In the genomic region with DNA sequence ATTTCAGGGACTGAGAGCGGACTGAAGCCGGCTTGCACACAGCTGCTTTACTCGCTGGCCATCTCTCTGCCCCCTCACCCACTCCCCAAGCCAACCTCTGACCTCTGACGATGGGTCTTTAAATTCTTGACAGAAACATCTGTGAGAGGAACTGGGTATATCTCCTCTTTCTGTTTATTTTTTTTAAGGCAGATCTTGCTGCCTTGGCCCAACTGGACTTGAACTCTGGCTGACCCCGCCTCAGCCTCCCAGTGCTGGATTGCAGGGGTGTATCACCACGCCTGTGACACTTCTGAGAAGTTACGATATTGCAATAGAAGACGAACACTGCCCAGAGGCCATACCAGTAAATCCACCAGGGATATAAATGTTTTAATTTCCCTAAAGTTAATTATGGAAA, we compare ENCODE assay signal across 9 mouse cellular contexts. TPM values are rescaled to one million over a fixed set of nuclear protein-coding genes. Genes with fewer than 3 reads are reported as not detected.
DNase-seq lines count a peak whose midpoint lies in the region; ATAC-seq lines count a peak whose summit lies in the region.
"Had no signal": no experiment of that assay in that cellular context is flagged by ENCODE, and none has a peak within 500 bp of the region (broad histone marks: within the 10 kb centered on the region; RNA-seq: fewer than 3 reads in every experiment).

No protein-coding gene starts in this region.

- intact Hi-C loops in left cerebral cortex, postnatal 10 days (cut with DNase I), result loop anchor here (5.0 kb wide), 1 partner anchor 83 kb away; no protein-coding TSS in a partner anchor

- H3K4me1 ChIP-seq in neural tube, embryonic 15.5 days, result no peaks in the 10 kb centered on the region
- H3K4me1 ChIP-seq: neural tube, embryonic 12.5 days had no signal

- H3K36me3 ChIP-seq in neural tube, embryonic 15.5 days, result peaks cover 94% of the 10 kb centered on the region

- no peak overlapping the region for H3K27ac ChIP-seq in neural tube, embryonic 15.5 days (replicated peaks)
- H3K27ac ChIP-seq: embryonic facial prominence, embryonic 15.5 days; neural tube, embryonic 12.5 days had no signal

- 80% methylated on average over 8 of the region's 8 CpGs for WGBS in neural tube, embryonic 15.5 days

- DNase-seq in neural tube, embryonic 10.5 days (ENCODE audit: extremely low spot score, low spot score), result peak; percentile 24
- peak; percentile 48 for DNase-seq in gastrocnemius, postnatal 25 days
- peak; percentile 39 to 54 for DNase-seq in kidney, postnatal 4 days
- no peak for DNase-seq in spleen, adult 12 weeks (ENCODE audit: low spot score)
- DNase-seq in left cerebral cortex, adult 11 months (ENCODE audit: low spot score), result no peak
- no peak for DNase-seq in left cerebral cortex, postnatal 10 days (ENCODE audit: extremely low spot score in 1 of 2, low spot score in 2 of 2)

- ATAC-seq in neural tube, embryonic 15.5 days (ENCODE audit: low FRiP score), result no peak

- no peak overlapping the region for H3K4me2 ChIP-seq in neural tube, embryonic 15.5 days
- H3K4me2 ChIP-seq: embryonic facial prominence, embryonic 15.5 days; neural tube, embryonic 12.5 days had no signal

- no peak overlapping the region for H3K4me3 ChIP-seq in neural tube, embryonic 15.5 days (replicated peaks)
- H3K4me3 ChIP-seq: embryonic facial prominence, embryonic 15.5 days; neural tube, embryonic 12.5 days had no signal

- H3K9me3 ChIP-seq in neural tube, embryonic 15.5 days (replicated peaks), result no peaks in the 10 kb centered on the region
- H3K9me3 ChIP-seq: embryonic facial prominence, embryonic 15.5 days; neural tube, embryonic 12.5 days had no signal

- no peak overlapping the region for H3K9ac ChIP-seq in neural tube, embryonic 15.5 days (replicated peaks)
- H3K9ac ChIP-seq: embryonic facial prominence, embryonic 15.5 days; neural tube, embryonic 12.5 days had no signal

- H3K27me3 ChIP-seq in neural tube, embryonic 15.5 days (replicated peaks), result no peaks in the 10 kb centered on the region
- H3K27me3 ChIP-seq: embryonic facial prominence, embryonic 15.5 days; neural tube, embryonic 12.5 days had no signal

RNA-seq across cellular contexts. Expression of a gene that starts 15.4 kb away (rescaled TPM):
- 86.1 and 100 TPM in 2 replicates for polyA plus RNA-seq in neural tube, embryonic 15.5 days (2015; fragmentation: Nextera tagmentation; extraction: Ambion mirVana)
- 1 to 10 TPM; 2.2 to 2.6 TPM for total RNA-seq in gastrocnemius, postnatal 25 days (2021)
- total RNA-seq in left cerebral cortex, postnatal 10 days (2021), result 100 to 1,000 TPM; 137 to 145 TPM

RNA-seq across cellular contexts. Expression of a gene that starts 27.9 kb away (rescaled TPM):
- polyA plus RNA-seq in neural tube, embryonic 15.5 days (2015; fragmentation: Nextera tagmentation; extraction: Ambion mirVana), result 22.6 and 26.8 TPM in 2 replicates
- total RNA-seq in gastrocnemius, postnatal 25 days (2021), result 10 to 100 TPM; 18.9 to 20.8 TPM
- total RNA-seq in left cerebral cortex, postnatal 10 days (2021), result 10 to 100 TPM; 25.3 to 26.2 TPM

Comparison
In these comparisons a context has a peak if more than half of its experiments do, and no peak if none do; other contexts are left out.
1. DNase-seq: peak in neural tube, embryonic 10.5 days (single experiment), gastrocnemius, postnatal 25 days (single experiment) and kidney, postnatal 4 days (2 of 2); none in spleen, adult 12 weeks (single experiment), left cerebral cortex, adult 11 months (single experiment) and left cerebral cortex, postnatal 10 days (0 of 2).
2. RNA of a gene that starts 15.4 kb away (total RNA-seq): 137 to 145 TPM in left cerebral cortex, postnatal 10 days; 2.2 to 2.6 TPM in gastrocnemius, postnatal 25 days; every median in the first group is over 10 times any median in the second.